Mouse (Mus musculus): ENCODE measurements around the gene Fbxl3. TPM values are rescaled to one million over a fixed set of nuclear protein-coding genes. Genes with fewer than 3 reads are reported as not detected.

The Fbxl3 gene
- polyA plus RNA-seq, 1 experiment from 2014 or later = 22.1 TPM

DNA sequence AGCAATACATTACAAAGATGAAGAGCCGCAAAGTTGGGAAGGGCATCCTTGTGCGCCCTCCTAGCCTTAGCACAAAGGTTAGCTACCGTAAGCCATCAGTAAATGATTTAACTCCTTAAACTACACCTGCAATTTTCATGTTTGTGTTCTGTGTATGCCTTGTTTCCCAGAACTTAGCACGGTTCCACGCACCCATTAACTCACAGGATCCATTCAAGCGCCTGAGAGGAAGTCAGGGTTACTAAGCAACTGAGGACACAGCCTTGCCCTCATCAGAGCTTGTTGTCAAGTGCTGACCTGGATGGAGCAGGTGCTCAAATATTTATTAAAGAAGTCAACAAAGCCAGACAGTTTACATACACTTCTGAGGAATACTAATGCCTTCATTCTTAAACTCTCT lies 2.9 kb upstream of the Fbxl3 start:
- Histone ChIP-seq H3K36me3 (ENCODE audit: control insufficient read depth, insufficient read depth, low read length) (no peaks in the 10 kb centered on the region), H3K4me2 (ENCODE audit: low read length) (no peak overlapping the region), H3K9me3 (replicated peaks; ENCODE audit: control insufficient read depth, low read length, poor library complexity, severe bottlenecking) (no peaks in the 10 kb centered on the region), H3K27ac (ENCODE audit: low read length) (no peak overlapping the region), H3K4me1 (ENCODE audit: control insufficient read depth, insufficient read depth, low read length) (peaks cover 7% of the 10 kb centered on the region), H3K4me3 (ENCODE audit: low read depth, low read length) (no peak overlapping the region), H3K27me3 (ENCODE audit: control insufficient read depth, insufficient read depth, low read depth, low read length) (no peaks in the 10 kb centered on the region), H3K9ac (ENCODE audit: low read depth, low read length) (no peak overlapping the region)
- ATAC-seq = no peak
- WGBS = 59% methylated on average over 6 of the region's 6 CpGs

- Histone ChIP-seq H3K9me3 (replicated peaks; ENCODE audit: control insufficient read depth, low read length, poor library complexity, severe bottlenecking) (no peaks in the 10 kb centered on the region), H3K9ac (ENCODE audit: low read depth, low read length) (no peak overlapping the region), H3K4me1 (ENCODE audit: control insufficient read depth, insufficient read depth, low read length) (peaks cover 16% of the 10 kb centered on the region), H3K27me3 (ENCODE audit: control insufficient read depth, insufficient read depth, low read depth, low read length) (no peaks in the 10 kb centered on the region), H3K36me3 (ENCODE audit: control insufficient read depth, insufficient read depth, low read length) (no peaks in the 10 kb centered on the region), H3K4me3 (ENCODE audit: low read depth, low read length) (no peak overlapping the region), H3K27ac (ENCODE audit: low read length) (no peak overlapping the region), H3K4me2 (ENCODE audit: low read length) (no peak overlapping the region)
- 76% methylated on average over 3 of the region's 3 CpGs for WGBS
- no peak for ATAC-seq
Measured at GRCm38 (mm10) chr14:103101171-103101570, 1.8 kb upstream of the Fbxl3 start.

- no peak overlapping the region for H3K4me3 ChIP-seq (ENCODE audit: low read depth, low read length)
- 85% methylated on average over 13 of the region's 13 CpGs for WGBS
- peaks cover under 1% of the 10 kb centered on the region; the same call in 1 of the 2 replicates for H3K36me3 ChIP-seq (ENCODE audit: control insufficient read depth, insufficient read depth, low read length)
- H3K4me1 ChIP-seq (ENCODE audit: control insufficient read depth, insufficient read depth, low read length) = peaks cover 17% of the 10 kb centered on the region
- H3K27ac ChIP-seq (ENCODE audit: low read length) = no peak overlapping the region
- H3K9ac ChIP-seq (ENCODE audit: low read depth, low read length) = no peak overlapping the region
- no peaks in the 10 kb centered on the region for H3K9me3 ChIP-seq (replicated peaks; ENCODE audit: control insufficient read depth, low read length, poor library complexity, severe bottlenecking)
- H3K4me2 ChIP-seq (ENCODE audit: low read length) = no peak overlapping the region
- no peaks in the 10 kb centered on the region for H3K27me3 ChIP-seq (ENCODE audit: control insufficient read depth, insufficient read depth, low read depth, low read length)
- no peak for ATAC-seq
Measured at GRCm38 (mm10) chr14:103100296-103100695, 930 bp upstream of the Fbxl3 start.

GRCm38 (mm10) chr14:103098587-103099235 lies 655 bp downstream of the Fbxl3 start:
- peak overlapping the region; percentile 93 for H3K4me3 ChIP-seq (ENCODE audit: low read depth, low read length)
- H3K4me2 ChIP-seq (ENCODE audit: low read length) = peak overlapping the region; percentile 67
- no peaks in the 10 kb centered on the region for H3K27me3 ChIP-seq (ENCODE audit: control insufficient read depth, insufficient read depth, low read depth, low read length)
- H3K9ac ChIP-seq (ENCODE audit: low read depth, low read length) = peak overlapping the region; percentile 99
- H3K9me3 ChIP-seq (replicated peaks; ENCODE audit: control insufficient read depth, low read length, poor library complexity, severe bottlenecking) = no peaks in the 10 kb centered on the region
- under 1% methylated on average over 67 of the region's 86 CpGs for WGBS
- peaks cover 2% of the 10 kb centered on the region; the same call in 1 of the 2 replicates for H3K36me3 ChIP-seq (ENCODE audit: control insufficient read depth, insufficient read depth, low read length)
- H3K4me1 ChIP-seq (ENCODE audit: control insufficient read depth, insufficient read depth, low read length) = peaks cover 26% of the 10 kb centered on the region
- peak overlapping the region; percentile 98 for H3K27ac ChIP-seq (ENCODE audit: low read length)
- ATAC-seq = peak; percentile 81

GRCm38 (mm10) chr14:103098213-103098586 lies 1.2 kb downstream of the Fbxl3 start:
- no peaks in the 10 kb centered on the region for H3K27me3 ChIP-seq (ENCODE audit: control insufficient read depth, insufficient read depth, low read depth, low read length)
- WGBS = under 1% methylated on average over 2 of the region's 2 CpGs
- H3K4me1 ChIP-seq (ENCODE audit: control insufficient read depth, insufficient read depth, low read length) = peaks cover 26% of the 10 kb centered on the region
- peak overlapping the region; percentile 99 for H3K9ac ChIP-seq (ENCODE audit: low read depth, low read length)
- H3K4me2 ChIP-seq (ENCODE audit: low read length) = peak overlapping the region; percentile 67
- H3K27ac ChIP-seq (ENCODE audit: low read length) = peak overlapping the region; percentile 98; the same call in 1 of the 2 replicates
- H3K4me3 ChIP-seq (ENCODE audit: low read depth, low read length) = peak overlapping the region; percentile 93
- no peaks in the 10 kb centered on the region for H3K9me3 ChIP-seq (replicated peaks; ENCODE audit: control insufficient read depth, low read length, poor library complexity, severe bottlenecking)
- ATAC-seq = no peak
- peaks cover 2% of the 10 kb centered on the region; the same call in 1 of the 2 replicates for H3K36me3 ChIP-seq (ENCODE audit: control insufficient read depth, insufficient read depth, low read length)

- Histone ChIP-seq H3K4me3 (ENCODE audit: low read depth, low read length) (no peak overlapping the region), H3K9ac (ENCODE audit: low read depth, low read length) (no peak overlapping the region), H3K4me1 (ENCODE audit: control insufficient read depth, insufficient read depth, low read length) (peaks cover 26% of the 10 kb centered on the region), H3K27ac (ENCODE audit: low read length) (no peak overlapping the region), H3K9me3 (replicated peaks; ENCODE audit: control insufficient read depth, low read length, poor library complexity, severe bottlenecking) (no peaks in the 10 kb centered on the region), H3K36me3 (ENCODE audit: control insufficient read depth, insufficient read depth, low read length) (peaks cover 2% of the 10 kb centered on the region; the same call in 1 of the 2 replicates), H3K27me3 (ENCODE audit: control insufficient read depth, insufficient read depth, low read depth, low read length) (no peaks in the 10 kb centered on the region), H3K4me2 (ENCODE audit: low read length) (peak overlapping the region; percentile 21; the same call in 1 of the 2 replicates)
- 74% methylated on average over 6 of the region's 6 CpGs for WGBS
- no peak for ATAC-seq
Measured at GRCm38 (mm10) chr14:103096621-103097020, 2.7 kb downstream of the Fbxl3 start.

DNA sequence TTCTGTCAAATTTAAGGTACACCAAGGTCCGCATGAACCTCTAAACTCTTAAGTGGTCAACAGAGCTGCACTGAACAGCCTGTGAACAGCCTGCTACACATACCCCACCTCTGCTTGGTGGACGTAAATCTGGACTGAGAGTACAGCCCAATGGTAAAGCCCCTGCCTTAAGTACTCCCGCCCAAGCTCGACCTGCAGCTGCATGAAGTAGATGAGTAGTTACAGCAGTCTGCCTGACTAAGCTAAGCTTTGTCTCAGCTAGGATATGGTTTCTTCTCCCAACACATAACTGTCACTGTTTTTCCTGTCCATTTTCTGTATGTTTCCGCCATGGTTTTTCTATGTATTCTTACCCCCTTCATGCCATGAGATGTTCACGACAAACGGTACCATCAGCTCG lies 3.5 kb downstream of the Fbxl3 start:
- Histone ChIP-seq H3K4me3 (ENCODE audit: low read depth, low read length) (no peak overlapping the region), H3K9me3 (replicated peaks; ENCODE audit: control insufficient read depth, low read length, poor library complexity, severe bottlenecking) (no peaks in the 10 kb centered on the region), H3K36me3 (ENCODE audit: control insufficient read depth, insufficient read depth, low read length) (peaks cover 2% of the 10 kb centered on the region; the same call in 1 of the 2 replicates), H3K27me3 (ENCODE audit: control insufficient read depth, insufficient read depth, low read depth, low read length) (no peaks in the 10 kb centered on the region), H3K27ac (ENCODE audit: low read length) (no peak overlapping the region), H3K4me2 (ENCODE audit: low read length) (no peak overlapping the region), H3K4me1 (ENCODE audit: control insufficient read depth, insufficient read depth, low read length) (peaks cover 26% of the 10 kb centered on the region), H3K9ac (ENCODE audit: low read depth, low read length) (no peak overlapping the region)
- ATAC-seq = no peak
- 89% methylated on average over 8 of the region's 8 CpGs for WGBS

GRCm38 (mm10) chr14:103095036-103095435 lies 4.3 kb downstream of the Fbxl3 start:
- ATAC-seq = no peak

DNA sequence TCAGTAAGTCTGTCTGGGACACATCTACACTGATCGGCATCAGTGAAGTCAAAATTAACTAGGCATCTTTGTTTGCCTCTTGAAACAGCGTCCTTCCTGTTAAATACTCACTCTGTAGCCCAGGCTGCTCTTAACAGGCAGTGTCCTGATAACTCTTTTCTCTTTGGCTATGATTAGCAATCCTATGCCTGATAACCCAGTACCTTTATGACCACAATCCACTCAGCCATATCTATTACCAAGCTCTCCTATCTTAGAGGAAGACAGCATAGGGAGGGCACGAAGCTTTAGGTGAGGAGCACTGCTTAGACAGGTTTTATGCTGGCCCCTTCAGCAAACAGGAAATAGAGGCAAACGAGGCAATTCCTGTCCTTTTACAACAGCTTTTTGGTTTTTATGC lies 5.7 kb downstream of the Fbxl3 start:
- no peak overlapping the region for H3K27ac ChIP-seq (ENCODE audit: low read length)

More at GRCm38 (mm10) chr14:103095036-103095435, 4.3 kb downstream of the Fbxl3 start:
- WGBS = 77% methylated on average over 8 of the region's 8 CpGs
- Histone ChIP-seq H3K27ac (ENCODE audit: low read length) (no peak overlapping the region), H3K4me1 (ENCODE audit: control insufficient read depth, insufficient read depth, low read length) (peaks cover 26% of the 10 kb centered on the region), H3K4me3 (ENCODE audit: low read depth, low read length) (no peak overlapping the region), H3K9ac (ENCODE audit: low read depth, low read length) (no peak overlapping the region), H3K4me2 (ENCODE audit: low read length) (no peak overlapping the region), H3K9me3 (replicated peaks; ENCODE audit: control insufficient read depth, low read length, poor library complexity, severe bottlenecking) (no peaks in the 10 kb centered on the region), H3K27me3 (ENCODE audit: control insufficient read depth, insufficient read depth, low read depth, low read length) (no peaks in the 10 kb centered on the region), H3K36me3 (ENCODE audit: control insufficient read depth, insufficient read depth, low read length) (peaks cover 2% of the 10 kb centered on the region; the same call in 1 of the 2 replicates)

More for the DNA sequence above, 5.7 kb downstream of the Fbxl3 start:
- Histone ChIP-seq H3K36me3 (ENCODE audit: control insufficient read depth, insufficient read depth, low read length) (peaks cover 9% of the 10 kb centered on the region), H3K4me2 (ENCODE audit: low read length) (no peak overlapping the region), H3K9me3 (replicated peaks; ENCODE audit: control insufficient read depth, low read length, poor library complexity, severe bottlenecking) (no peaks in the 10 kb centered on the region), H3K27me3 (ENCODE audit: control insufficient read depth, insufficient read depth, low read depth, low read length) (no peaks in the 10 kb centered on the region), H3K9ac (ENCODE audit: low read depth, low read length) (no peak overlapping the region), H3K4me1 (ENCODE audit: control insufficient read depth, insufficient read depth, low read length) (peaks cover 26% of the 10 kb centered on the region), H3K4me3 (ENCODE audit: low read depth, low read length) (no peak overlapping the region)
- no peak for ATAC-seq
- WGBS = 85% methylated on average over 4 of the region's 4 CpGs

Measured in midbrain, embryonic 16.5 days (tissue).